Mouse (Mus musculus): ENCODE data around the gene Zfp446.

- TF ChIP-seq POLR2A (IDR thresholded peaks at IDR 0.05; ENCODE audit: control insufficient read depth, low read depth, low read length), result no peak
- no peak for TF ChIP-seq CTCF (IDR thresholded peaks at IDR 0.05; ENCODE audit: control insufficient read depth, insufficient read depth, insufficient replicate concordance, low read depth, low read length)
Observed at GRCm38 (mm10) chr7:12959718-12960117, 17.9 kb upstream of the Zfp446 start.
